Mouse (Mus musculus) gastrocnemius, postnatal 4 days (tissue): ENCODE data around the gene Plcb1. TPM values are rescaled to one million over a fixed set of nuclear protein-coding genes. Genes with fewer than 3 reads are reported as not detected.
"Not testable (repeated sequence)": the region's sequence is repeated elsewhere in the genome, so short reads cannot be mapped to it uniquely, and the experiment has no call there.

ENCODE experiments used
- DNase-seq, 2 experiments: peaks; one replicate each; pipeline ENCODE4 v3.0.0; 2021 to 2022; ENCODE audit warnings: low spot score in 2 of 2, mixed read lengths in 2 of 2
- total RNA-seq, 2 experiments: library from RNA; stranded (reverse); gene quantifications; 2 replicates each; pipeline ENCODE4 v1.2.3; 2021

Gene Plcb1
- total RNA-seq, 2 experiments from 2014 or later, result 7.1 to 7.4 TPM

DNA sequence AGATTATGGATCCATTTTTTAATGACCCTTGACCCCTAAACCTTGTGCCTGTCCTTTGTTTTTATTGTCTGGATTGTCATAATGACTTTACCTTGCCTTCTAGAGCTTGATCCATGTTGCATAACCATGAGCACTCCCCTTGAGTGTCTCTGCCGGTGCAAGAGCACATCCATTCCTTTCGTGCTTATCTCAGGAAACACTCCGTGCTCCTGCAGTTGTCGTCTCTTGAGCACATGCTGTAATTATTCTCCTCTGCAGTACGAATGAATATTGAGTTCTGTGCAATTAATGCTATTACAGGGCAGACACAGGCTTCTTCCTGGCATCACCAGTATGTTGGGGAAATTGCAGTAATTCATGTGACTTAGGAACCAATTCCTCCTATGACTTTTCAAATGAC, 166.2 kb downstream of the Plcb1 start:
- DNase-seq, result no peak

DNA sequence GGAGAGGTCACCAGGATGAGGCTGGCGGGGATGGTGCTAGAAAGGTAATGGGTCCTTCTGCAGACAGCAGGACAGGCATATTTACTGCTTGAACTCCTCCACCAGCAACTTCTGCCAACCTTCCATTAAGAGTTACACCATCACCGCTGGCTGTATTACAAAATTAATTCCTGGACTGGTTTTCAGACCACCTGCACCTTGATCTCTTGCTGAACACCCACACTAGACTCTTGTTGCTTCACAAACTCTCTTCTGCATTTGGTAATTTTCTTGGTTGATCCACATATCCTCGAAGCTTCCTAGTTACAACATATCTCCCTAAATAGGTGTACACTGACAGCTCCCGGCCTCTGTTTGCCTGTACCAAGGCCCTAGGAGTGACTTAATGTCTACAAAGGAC, 170.6 kb downstream of the Plcb1 start:
- DNase-seq, result no peak

DNA sequence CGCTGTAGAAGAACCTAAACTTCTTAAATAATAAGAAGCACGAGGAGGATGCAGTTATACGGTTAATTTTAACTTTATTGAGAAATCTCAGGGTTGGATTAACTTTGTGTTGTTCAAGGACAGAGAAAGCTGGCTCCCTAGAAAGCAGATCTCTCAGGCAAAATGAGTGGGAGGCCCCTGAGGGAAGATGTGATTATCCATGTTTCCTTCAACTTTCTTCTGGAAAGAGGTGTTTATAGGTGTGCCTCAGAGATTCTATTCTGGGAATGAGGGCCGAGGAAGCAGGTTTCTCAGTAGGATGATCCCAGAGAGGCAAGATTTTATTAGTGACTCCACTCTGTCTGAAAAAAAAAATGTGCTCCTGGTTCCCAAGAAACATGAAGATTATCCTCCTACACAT, 180.3 kb downstream of the Plcb1 start:
- DNase-seq, result no peak

DNA sequence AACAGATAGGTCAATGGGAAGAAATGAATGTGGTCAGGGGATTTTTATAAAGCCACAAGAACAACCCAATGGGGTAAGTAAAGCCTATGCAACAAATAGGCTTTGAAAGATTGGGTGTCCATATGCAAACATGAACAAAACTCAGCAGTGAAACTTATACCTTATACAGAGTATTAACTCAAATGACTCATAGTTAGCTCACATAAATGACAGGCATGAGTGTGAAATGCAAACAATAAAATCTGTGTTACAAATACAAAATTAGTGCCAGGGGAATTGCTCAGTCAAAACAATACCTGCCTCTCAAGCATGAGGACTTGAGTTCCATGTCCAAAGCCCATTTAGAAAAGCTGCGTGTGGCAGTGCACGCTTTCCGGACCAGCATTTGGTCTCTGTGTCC, 182.5 kb downstream of the Plcb1 start:
- DNase-seq, result no peak

DNA sequence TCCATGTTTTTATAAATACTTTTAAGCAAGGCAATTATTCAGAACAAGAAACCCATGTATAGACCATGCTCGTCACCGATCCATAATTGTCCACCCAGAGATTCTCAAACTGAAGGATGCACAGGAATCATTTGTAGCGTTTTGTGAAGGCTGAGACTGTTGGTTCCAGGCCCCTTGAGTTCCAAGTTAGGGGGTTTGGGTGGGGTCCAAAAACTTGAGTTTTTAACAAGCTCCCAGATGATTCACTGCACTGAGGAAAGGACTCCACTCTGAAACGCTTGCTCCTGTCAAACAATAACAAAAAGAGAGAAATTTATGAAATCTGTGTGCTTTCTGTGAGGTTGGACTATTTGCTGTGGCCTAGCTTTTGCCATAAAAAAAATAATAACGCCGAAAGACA, 186.5 kb downstream of the Plcb1 start:
- DNase-seq, result no peak

DNA sequence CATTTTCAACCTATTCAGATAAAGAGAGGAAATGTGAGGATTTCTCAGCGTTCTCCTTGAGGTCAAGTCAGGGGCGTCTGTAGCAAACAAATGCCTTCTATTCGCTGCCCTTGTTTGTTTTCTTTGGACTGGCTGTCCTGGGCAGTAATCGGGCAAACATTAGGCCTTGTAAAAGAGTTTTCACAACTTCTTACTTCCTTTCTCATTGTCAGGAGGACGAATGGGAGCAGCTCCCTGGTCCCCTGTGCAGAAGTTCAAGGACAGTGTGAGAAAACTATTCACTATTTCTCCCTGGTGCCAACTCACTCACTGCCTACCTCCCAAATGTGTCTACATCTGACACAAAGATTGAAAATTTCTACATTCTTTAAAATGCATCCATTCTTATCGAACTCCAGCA, 188.8 kb downstream of the Plcb1 start:
- no peak for DNase-seq

DNA sequence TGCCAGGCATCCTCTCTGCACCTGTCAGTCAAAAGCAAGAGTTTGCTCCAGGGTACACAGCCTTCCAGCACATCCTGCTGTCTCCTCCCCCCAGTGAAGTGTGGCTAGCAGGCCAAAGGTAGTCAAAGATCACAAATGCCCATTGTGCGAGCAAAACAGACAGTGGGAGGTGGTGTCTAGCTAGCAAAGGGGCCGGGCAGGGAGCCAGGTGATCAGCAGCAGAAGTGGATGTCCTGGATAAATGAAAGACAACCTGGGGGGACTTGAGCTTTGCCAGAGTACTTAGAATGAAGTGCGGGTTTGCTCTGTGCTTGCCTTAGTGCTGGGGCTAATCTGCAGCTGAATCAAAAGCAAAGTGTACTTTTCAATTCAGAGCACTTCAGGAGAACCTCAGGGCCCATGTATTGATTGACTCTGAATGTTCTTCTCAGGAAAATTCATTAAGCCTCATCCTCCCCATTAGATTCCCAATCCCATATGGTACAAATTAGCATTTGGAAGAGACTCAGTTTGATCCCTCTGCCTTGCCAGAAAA, 191.0 kb downstream of the Plcb1 start:
- no peak for DNase-seq

DNA sequence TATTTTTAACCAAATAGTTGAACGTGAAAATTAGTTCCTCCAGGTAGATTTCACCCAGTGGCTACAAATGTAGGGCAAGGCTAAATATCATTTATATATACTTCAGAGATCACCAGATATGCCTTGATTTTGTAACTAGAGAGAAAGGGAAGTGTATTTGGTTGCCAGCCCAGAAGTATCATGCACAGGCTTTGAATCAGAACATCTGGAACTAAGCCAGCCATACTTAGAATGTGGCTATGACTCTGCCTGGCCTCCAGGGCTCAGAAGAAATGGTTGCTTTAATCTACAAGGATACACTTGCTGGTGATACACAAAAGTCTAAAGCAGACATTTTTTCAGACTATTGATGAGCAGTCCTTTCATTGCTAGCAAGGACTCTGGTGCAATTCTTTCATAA, 191.8 kb downstream of the Plcb1 start:
- no peak for DNase-seq

DNA sequence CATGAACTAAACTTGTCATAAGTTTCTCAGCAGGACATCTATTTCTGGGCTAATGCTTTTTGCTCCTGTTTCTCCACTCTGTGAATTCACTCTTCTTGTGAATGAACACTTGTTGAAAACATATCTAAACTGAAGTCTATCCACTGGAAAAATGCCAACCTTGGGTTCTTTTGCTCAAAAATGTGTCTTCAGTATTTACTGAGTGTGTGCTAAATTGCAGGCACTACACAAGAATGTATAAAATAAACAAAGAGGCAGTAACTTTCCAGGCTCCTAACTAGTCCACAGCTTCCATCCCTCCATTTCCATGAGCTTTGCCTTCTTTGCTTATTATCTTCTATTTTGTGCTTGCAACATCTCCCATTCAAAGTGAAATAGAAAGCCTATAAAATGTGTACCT, 195.5 kb downstream of the Plcb1 start:
- DNase-seq, result no peak

DNA sequence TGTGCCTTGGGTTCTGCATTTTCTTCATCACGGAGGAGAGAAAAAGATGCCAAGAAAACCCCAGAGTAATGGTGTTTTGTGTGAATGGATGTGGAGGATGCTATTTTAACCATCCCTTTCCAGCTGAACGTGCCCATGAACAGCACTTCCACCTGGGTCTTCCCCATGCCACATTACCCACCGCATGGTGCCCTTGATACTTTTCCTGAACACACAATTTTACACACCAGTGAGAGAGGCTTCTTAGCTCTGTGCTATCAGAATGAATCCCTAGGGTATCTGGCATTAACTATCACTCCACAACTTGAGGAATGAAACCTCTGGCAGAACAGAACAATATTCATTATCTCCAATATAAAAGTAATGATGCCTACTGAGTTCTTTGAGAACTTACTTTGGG, 199.0 kb downstream of the Plcb1 start:
- no peak for DNase-seq

DNA sequence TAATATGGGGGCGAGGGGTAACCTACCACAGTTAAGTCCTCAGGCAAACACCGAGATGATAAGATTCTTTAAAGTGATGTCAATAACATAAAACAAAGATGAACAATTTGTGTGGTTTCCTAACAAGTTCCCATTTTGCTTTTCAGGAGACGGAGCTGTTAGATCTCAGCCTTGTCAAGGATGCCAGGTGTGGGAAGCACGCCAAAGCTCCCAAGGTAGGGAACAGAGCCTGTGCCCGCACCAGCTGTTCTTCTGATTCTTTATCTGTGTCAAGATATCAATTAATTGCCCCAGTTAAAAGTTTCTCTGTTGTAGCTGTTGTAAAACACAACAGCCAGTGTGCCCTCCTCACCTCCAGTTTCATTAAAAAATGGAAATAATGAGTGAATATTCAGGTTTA, 202.1 kb downstream of the Plcb1 start:
- DNase-seq, result no peak

DNA sequence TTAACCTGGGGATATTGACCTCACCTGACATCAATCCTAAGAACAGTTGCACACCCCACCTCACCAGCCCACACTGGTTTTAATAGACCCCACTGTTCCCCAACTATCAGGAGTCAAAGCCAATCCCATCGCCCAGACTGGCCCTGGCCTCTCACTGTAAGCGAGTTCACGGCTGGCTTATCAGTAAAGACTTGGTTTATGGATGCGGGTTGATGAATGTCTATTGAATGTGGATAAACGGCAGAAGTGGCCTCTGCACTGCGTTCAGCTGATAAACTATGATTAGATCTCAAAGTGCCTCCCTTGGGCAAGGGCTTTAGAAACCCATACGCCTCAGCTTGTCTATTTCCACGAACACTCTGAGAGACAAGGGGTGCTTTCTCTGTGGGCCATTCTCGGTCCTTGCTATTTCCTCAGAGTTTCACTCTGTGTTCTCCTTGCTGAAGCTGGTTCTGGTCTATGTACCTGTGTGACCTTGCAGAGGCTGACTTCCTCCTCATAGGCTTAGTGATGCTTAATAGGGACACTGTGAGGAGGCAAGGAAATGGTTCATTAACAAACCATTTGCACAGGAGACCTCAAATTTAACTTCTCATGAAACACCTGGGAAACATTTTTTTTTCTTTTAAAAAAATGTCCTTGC, 203.9 kb downstream of the Plcb1 start:
- no peak for DNase-seq

DNA sequence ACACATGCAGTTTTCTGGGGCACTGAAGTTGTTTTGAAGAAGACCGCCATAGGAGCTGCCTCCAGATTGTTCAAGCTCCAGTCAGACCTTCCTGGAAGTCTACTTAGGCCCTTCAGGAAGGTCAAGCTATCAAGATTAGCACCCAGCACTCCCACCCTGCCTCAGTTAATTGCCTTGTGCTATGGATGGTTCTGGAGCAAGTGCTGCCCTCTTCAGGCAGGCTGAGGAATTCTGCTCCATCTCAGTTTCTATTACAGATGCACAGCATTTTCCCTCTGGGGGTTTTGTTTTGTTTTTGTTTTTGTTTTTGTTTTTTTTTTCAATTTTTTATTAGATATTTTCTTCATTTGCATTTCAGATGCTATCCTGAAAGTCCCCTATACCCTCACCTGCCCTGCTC, 221.3 kb downstream of the Plcb1 start:
- DNase-seq, result no peak

DNA sequence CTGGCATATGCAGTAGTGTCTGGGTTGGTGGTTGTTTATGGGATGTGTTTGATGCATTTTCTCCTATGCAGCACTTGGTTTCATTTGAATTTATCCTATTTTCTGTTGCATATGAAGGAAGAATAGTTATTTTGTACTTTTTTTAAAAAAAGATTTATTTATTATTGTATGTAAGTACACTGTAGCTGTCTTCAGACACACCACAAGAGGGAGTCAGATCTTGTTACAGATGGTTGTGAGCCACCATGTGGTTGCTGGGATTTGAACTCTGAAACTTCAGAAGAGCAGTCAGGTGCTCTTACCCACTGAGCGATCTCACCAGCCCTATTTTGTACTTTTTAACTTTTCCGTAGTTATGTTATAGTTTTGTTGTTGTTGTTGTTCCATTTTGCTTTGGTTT, 222.0 kb downstream of the Plcb1 start:
- not testable (repeated sequence) for DNase-seq

DNA sequence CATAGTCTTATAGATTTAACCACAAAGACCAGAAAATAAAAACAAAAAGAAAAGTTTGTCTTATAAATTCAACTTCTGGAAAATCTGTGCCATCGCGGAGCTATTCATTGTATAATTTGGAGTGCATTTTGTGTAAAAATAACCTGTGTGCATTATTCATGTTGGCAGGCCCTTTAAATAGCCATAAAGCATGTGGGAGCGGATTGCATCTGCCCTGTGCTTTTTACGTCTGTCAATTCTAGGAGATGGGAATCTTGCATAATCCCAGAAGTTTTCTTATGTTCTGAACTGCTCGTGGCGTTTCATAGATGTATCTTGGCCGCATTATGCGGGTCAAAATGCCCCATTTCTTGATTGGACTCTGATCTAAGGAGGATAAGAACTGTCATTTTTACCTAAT, 224.5 kb downstream of the Plcb1 start:
- DNase-seq, result no peak

DNA sequence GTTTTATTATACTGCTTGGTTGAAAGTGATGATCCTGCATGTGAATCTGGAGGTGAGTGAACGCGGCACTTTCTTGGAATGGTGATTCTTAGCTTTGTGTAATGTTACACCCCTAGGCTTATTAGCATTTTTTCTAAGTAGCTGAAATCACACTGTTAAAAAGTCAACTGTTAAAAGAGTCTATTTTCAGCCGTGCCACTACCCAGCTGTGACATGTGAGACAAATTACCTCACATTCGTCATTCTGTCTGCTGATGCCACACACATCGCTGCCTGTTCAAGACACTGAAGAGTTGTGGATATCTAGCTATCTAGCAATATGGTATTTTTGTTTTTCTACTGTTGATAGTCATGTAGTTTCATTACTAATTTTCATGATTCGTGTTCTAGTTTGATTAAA, 229.6 kb downstream of the Plcb1 start:
- no peak for DNase-seq

DNA sequence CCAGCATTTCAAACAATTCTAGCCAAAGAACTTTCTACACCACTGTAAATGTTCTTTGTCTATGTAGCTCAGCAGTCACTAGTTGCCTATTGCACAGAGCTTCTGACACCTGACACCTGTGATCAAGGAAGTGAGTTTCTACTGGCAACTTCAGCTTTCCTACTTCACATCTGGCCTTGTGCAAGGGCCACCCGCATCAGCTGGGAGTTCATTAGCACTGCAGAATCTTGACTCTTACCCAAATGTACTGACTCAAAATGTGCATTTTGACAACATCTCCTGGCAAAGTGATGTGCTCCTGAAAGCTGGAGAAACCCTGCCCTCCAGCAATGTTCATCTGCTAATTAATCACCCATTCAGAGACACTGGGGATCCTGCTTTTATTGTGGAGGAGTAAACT, 232.4 kb downstream of the Plcb1 start:
- no peak for DNase-seq

DNA sequence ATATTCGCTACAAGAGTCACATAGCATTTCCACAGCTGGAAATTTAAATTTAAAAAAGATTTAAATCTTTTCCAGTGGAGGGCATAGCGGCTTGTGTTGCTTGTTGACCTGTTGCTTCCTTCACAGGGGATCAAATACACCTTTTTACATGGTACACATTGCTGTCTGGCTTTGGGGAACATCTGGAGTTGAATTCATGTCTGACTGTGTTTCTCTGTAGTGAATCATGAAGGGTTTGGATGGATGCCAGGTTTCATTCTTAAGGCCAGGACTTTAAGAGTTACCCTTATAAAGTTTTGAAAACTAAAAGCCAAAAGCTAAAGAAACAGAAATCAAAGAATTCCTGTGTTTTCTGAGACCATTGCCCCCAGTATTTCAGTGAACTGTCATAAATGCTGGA, 232.8 kb downstream of the Plcb1 start:
- no peak for DNase-seq

DNA sequence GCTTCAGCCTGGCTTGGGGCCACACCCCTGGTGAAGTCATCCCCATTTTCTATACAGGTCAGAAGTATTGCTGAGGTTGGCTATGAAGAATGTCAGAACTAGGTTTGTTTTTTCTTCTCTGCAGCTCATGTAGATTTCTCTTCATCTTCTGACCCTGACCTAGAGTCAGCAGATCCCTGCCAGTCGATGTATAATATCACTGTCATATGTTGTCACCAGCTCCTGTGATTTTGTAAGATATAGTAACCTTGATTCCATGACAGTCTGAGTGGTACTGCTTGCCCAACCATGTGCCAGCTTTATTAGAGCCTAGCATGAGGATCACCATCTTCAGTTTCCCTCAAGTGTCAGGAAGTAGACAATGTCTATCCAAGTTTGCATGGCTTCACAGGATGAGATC, 233.7 kb downstream of the Plcb1 start:
- DNase-seq, result no peak

DNA sequence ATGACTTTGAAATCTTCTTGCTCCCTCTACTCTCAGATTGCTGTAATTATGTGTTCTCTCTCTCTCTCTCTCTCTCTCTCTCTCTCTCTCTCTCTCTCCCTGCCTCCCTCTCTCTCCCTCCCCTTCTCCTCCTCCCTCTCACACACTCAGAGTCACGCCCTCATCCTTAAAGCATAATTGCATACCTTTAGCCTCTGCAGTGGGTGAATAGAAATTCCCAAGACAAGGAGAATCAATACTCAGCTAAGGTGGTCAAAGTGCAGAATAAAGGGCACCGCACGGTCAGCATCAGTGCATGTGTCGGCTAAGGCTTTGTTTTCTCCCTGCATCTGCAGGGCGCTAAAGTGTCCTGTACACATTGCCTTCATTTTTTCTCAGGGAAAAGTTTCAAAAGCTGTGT, 243.4 kb downstream of the Plcb1 start:
- DNase-seq, result no peak

DNA sequence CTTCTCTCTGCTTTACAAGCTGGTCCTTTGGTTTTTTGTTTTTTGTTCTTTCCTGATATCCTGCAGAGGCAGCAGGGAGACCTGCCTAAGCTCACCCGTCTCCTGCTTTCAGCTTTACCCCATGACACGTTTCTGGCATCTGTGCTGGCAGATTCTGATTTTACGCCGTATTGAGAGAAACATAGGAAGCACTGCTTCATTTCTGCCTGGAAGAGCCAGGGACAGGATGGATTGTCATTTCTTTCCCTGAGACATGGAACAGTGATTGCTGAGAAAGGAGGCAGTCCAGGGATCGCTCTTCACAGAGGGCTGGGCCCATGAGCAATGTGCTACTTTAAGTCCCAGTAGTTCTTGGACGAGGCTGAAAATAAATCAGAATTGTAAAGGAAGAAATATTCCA, 243.8 kb downstream of the Plcb1 start:
- DNase-seq, result no peak

DNA sequence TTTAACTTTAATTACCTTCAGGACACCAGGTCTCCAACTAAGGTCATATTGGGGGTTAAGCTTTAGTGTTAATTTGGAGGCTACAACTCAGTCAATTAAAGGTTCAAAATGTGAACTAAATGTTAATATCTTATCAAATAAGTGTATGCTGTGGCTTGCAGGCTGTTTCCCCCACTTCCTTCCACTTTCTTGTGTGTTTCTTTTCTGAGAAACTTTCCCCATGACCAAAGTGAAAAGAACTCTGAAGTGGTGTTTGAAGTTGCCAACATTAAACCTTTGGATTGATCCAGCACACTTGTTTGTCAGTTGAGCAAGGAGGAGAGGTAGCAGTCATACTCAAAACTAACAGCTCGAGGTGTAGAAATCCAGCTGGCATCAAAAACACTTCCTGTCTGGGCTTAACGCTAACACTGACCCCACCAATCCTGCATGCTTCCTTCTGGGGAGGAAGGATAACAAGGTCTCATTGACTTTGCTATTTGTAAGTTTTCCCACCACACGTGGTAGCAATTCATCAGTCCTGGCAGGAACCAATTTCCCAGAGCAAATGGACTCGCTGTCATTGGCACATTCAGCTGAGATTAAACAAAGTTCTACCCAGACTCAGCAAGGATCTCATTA, 249.9 kb downstream of the Plcb1 start:
- DNase-seq, result no peak

DNA sequence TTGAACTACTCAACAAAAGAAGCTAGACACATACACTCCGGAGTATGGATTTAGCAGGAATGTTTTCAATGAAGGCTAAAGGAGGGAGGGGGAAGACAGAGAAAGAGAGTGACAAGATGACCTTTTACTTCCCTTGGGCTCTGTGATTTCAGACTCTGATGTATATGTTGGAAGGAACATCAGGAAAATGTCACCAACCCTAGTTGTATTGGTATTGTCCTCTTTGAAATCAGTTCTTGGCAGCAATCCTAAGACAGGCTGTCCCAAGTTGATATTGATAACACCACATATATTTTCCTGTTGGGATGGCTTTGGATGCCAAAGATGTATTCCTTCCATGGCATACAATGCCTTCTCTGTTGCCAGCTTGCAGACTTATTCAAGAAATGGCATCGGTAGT, 262.9 kb downstream of the Plcb1 start:
- DNase-seq, result no peak
